Mouse (Mus musculus): ENCODE data around the gene Slc22a15.

The Slc22a15 gene

GRCm38 (mm10) chr3:101916525-101916924 lies 7.7 kb downstream of the Slc22a15 start:
- no peak for DNase-seq (ENCODE audit: low read depth, low spot score)

DNA sequence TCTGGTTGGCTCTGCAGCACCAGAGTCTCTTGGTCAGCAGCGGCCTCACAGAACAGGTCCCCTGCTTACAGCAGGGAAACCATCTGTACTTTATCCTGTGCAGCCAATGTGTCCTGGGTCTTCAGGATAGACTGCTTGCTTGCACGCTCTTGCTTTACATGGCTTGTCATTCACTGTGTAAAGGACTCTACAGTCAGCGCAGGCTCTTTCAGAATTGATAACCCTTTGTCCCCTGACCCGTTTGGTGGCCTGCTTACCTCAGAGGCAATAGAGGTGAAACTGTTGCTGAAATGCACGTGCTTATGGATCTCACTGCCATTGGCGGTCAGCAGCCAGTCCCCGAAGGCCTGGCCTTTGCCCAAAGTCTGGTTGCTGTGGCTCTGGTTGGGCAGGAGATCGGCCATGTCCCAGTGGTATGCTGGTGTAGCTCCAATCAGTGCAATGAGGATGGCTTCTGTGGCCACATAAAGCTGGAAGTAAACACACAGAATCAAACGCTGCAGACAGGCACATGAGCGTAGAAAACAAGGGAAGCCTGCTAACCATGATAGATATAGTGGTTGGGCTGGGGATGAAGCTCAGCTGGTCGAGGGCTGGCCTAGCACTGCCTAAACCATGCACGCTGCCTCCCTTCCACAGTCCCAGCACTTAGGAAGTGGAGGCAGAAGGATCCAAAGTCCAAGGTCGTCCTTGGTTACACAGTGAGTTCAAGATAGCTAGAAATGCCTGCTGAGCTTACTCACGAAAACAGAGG lies 9.0 kb downstream of the Slc22a15 start:
- no peak for DNase-seq (ENCODE audit: low read depth, low spot score)

DNA sequence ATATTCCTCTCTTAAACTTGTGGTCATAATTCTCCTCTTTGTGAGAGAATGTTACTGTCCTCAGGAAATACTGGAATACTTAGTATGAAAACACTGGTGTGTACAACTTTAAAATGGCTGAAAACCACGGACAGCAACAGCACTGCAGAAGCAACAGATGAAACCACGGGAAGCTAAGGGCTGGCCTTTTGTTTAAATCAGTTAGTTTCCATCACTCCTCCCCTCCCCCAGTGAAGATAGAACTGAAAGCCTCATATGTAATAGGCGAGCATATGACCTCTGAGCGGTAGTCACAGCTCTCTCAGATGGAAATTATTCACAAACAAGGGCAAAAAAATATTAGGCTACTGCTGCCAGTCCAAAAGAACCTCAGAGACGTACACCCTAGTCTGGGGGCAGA lies 10.0 kb downstream of the Slc22a15 start:
- DNase-seq (ENCODE audit: low read depth, low spot score): no peak

DNA sequence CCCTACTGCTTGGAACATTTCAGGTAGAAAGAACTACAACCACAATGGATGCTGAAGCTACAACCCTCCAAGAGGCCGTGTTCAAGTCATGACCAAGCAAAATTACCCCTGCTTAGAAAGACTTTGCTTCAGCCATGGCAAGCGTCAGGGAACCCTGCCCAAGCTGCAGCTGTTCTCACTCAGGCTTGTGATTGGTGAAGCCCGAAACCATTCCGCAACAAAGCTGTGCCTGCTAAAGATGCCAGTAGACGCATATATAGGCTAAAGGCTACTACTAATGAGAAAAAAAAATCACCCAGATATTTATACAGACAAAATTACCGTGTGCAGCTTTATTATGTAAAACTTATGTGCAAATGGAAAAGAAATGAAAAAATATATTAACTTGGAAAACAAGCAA lies 12.2 kb downstream of the Slc22a15 start:
- DNase-seq (ENCODE audit: low read depth, low spot score): no peak

DNA sequence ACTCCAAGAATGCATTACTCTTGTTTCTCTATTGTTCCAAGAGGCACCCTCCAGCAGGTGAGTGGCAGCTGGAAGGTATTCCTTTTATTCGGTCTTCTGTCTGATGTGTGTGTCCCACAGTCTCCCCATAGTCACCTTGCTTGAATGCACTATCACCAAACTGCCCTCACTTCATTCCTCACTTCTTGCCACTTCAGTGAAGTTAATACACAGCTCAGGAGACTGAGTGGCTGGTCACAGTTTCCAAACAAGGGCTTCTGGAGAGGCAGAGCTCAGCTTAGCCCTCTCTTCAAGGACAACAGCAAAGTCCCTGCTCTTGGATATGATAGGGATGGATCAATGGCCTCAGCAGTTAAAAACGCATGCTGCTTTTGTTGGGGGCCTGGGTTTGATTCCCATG lies 17.2 kb downstream of the Slc22a15 start:
- DNase-seq (ENCODE audit: low read depth, low spot score): no peak

- no peak for DNase-seq (ENCODE audit: low read depth, low spot score)
Observed at GRCm38 (mm10) chr3:101904776-101905175, 19.5 kb downstream of the Slc22a15 start.

GRCm38 (mm10) chr3:101903091-101903490 lies 21.2 kb downstream of the Slc22a15 start:
- no peak for DNase-seq (ENCODE audit: low read depth, low spot score)

DNA sequence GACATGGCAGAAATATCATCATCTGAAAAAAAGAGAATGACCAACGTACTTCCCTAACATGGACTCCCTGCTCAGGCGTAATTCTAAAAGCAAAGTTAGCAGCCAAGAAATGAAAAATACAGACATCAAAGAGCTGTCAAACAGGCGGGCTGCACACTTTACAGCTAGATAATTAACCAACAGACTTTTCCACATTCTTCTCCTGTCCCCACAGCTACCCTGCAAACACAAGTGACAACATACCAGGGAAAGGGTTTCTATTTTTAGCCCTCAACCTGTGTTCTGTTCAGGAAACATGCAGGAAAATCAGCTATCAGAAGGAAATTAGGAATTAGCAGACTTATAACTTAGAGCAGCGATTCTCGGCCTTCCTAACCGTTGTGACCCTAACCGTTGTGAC lies 21.9 kb downstream of the Slc22a15 start:
- DNase-seq (ENCODE audit: low read depth, low spot score): no peak

- DNase-seq (ENCODE audit: low read depth, low spot score): no peak
Observed at GRCm38 (mm10) chr3:101897377-101897974, 26.8 kb downstream of the Slc22a15 start.

GRCm38 (mm10) chr3:101896893-101897292 lies 27.4 kb downstream of the Slc22a15 start:
- peak; percentile 55 for DNase-seq (ENCODE audit: low read depth, low spot score)

DNA sequence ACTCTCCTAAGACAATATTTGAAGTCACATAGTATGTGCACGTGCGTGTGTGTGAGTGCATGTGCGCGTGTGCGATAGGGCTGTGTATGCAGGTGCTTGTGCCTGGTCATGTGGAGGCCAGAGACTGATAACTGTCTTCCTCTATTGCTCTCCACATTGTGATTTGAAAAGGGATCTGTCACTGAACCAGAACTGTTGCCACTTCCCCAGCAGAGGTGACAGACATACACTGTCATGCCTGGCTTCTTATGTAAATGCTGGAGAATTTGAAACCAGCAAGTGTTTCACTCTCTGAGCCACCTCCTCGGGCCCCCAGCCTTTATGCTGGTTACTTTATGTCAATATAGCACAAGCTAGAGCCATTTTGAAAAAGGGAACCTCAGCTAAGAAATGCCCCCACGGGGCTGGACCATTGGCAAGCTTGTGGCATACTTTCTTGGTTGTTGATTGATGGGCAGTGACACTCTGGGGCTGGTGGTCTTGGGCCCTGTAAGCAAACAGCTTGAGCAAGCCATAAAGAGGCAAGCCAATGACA lies 28.8 kb downstream of the Slc22a15 start:
- DNase-seq (ENCODE audit: low read depth, low spot score): no peak

GRCm38 (mm10) chr3:101885591-101885990 lies 38.7 kb downstream of the Slc22a15 start:
- no peak for DNase-seq (ENCODE audit: low read depth, low spot score)

- no peak for DNase-seq (ENCODE audit: low read depth, low spot score)
Observed at GRCm38 (mm10) chr3:101885041-101885440, 39.2 kb downstream of the Slc22a15 start.

- DNase-seq (ENCODE audit: low read depth, low spot score): no peak
Observed at GRCm38 (mm10) chr3:101883902-101884301, 40.4 kb downstream of the Slc22a15 start.

DNA sequence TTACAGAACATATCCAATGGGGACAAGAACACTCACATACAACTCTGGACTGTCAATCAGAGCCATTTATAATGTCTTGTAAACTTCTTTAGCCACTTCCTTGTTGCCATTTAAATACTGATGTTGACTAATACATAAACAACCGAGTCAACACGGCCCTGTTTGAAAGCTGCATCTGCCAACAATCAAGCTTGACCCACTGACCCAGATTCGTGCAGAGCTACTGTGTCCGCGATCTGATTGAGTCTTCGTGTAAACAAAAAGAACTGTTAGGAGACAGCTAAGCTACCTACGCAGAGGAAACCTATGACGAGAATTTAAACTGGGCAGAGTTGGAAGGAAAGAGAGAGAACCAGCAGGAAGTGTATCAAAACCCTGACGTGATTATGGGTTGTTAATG lies 42.5 kb downstream of the Slc22a15 start:
- no peak for DNase-seq (ENCODE audit: low read depth, low spot score)

GRCm38 (mm10) chr3:101880818-101881217 lies 43.4 kb downstream of the Slc22a15 start:
- no peak for DNase-seq (ENCODE audit: low read depth, low spot score)

GRCm38 (mm10) chr3:101878136-101878535 lies 46.1 kb downstream of the Slc22a15 start:
- DNase-seq (ENCODE audit: low read depth, low spot score): no peak

- no peak for DNase-seq (ENCODE audit: low read depth, low spot score)
Observed at GRCm38 (mm10) chr3:101876459-101877285, 47.6 kb downstream of the Slc22a15 start.

- DNase-seq (ENCODE audit: low read depth, low spot score): no peak
Observed at GRCm38 (mm10) chr3:101875258-101875920, 48.9 kb downstream of the Slc22a15 start.

DNA sequence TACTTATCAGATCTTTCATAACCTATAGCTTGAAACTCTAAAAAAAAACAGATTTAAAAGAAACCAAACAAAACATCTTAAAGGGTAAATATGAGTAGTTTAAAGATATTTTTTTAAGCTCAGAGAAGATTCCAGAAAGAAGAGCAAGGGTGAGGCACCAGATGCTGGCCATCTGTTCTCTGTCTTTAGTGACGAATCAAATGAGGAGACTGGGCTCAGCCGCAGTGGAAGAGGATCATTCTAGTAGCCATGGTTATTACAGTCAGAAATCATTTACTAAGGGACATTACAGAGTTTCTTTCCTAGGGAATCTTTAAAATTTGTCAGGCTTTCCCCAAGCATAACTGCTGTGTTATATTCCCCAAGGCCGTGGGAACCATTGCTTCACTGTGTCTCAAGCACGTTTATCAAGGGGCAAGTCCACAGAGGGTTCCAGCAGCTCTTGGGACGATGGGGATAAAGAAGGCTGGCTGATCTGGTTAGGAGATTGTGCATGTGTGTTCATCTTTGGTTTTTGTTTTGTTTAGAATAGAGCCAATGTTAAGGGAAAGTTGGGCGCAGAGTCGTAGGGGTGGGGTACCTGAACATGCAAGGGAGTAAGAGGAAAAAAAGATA lies 51.1 kb downstream of the Slc22a15 start:
- DNase-seq (ENCODE audit: low read depth, low spot score): no peak

DNA sequence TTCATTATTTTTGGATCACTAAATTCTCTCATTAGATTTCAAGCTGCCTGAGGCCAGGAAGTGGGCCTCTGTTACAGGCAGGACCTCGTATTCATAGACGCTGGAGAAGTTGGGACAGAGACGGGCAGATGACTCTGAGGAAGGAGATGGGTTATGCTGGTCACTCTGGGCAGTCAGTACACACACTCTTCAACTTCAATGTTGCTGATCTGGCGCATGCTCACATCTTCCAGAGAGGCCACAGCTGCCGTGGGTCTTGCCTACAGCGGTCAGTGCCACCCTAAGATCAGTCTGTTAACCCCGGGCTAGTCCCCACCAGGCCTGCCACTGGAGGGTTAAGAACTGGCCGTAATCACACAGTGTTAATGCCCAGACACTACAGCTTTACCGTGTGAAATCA lies 52.3 kb downstream of the Slc22a15 start:
- no peak for DNase-seq (ENCODE audit: low read depth, low spot score)

Data from telencephalon, adult 2 months (tissue).